Mouse (Mus musculus) midbrain, embryonic 12.5 days (tissue): ENCODE measurements around the gene Aldh16a1. TPM values are rescaled to one million over a fixed set of nuclear protein-coding genes. Genes with fewer than 3 reads are reported as not detected.
"Not testable (repeated sequence)": the region's sequence is repeated elsewhere in the genome, so short reads cannot be mapped to it uniquely, and the experiment has no call there.

Source experiments
- ATAC-seq: fragments of 200-750 bp; cut with Nextera tagmentation; 2 replicates; pipeline ENCODE4 v1.8.0; 2017; ENCODE audit warnings: low read depth, moderate TSS enrichment, moderate library complexity; ENCODE audit not compliant: low FRiP score
- H3K27ac ChIP-seq: fragments of 300-500 bp; sonication (generic); replicated peaks from 2 replicates; pipeline ENCODE4 v1.5.1; 2016; ENCODE audit warnings: mild to moderate bottlenecking
- H3K27me3 ChIP-seq: fragments of 300-500 bp; sonication (generic); 2 replicates; pipeline ENCODE4 v1.6.1; 2016; ENCODE audit warnings: mild to moderate bottlenecking
- H3K36me3 ChIP-seq: fragments of 300-500 bp; sonication (generic); 2 replicates; pipeline ENCODE4 v1.6.1; 2016
- H3K4me1 ChIP-seq: fragments of 300-500 bp; sonication (generic); 2 replicates; pipeline ENCODE4 v1.6.1; 2016
- H3K4me2 ChIP-seq: fragments of 300-500 bp; sonication (generic); replicated peaks from 2 replicates; pipeline ENCODE4 v1.6.1; 2016; ENCODE audit warnings: mild to moderate bottlenecking, moderate library complexity
- H3K4me3 ChIP-seq: fragments of 300-500 bp; sonication (generic); 2 replicates; pipeline ENCODE4 v1.5.1; 2016; ENCODE audit warnings: mild to moderate bottlenecking
- H3K9ac ChIP-seq: fragments of 300-500 bp; sonication (generic); replicated peaks from 2 replicates; pipeline ENCODE4 v1.6.1; 2016; ENCODE audit warnings: mild to moderate bottlenecking, moderate library complexity
- H3K9me3 ChIP-seq: fragments of 300-500 bp; sonication (generic); 2 replicates; pipeline ENCODE4 v1.6.1; 2016; ENCODE audit warnings: mild to moderate bottlenecking
- WGBS: fragments of 180-500 bp; shearing (Covaris S2); methylation state at CpG from one replicate; pipeline ENCODE4 v1.1.7; 2016; 5-methylcytosine and 5-hydroxymethylcytosine counted together
- polyA plus RNA-seq: library from polyadenylated mRNA; unstranded; fragments of >200 nt; fragmentation: Nextera tagmentation; extraction: Ambion mirVana; gene quantifications from 2 replicates; pipeline ENCODE4 v1.2.1, GENCODE M21; 2016

Aldh16a1 gene
- polyA plus RNA-seq, 1 experiment from 2014 or later = 38.0 TPM

- peak overlapping the region; percentile 69 for H3K4me3 ChIP-seq
- ATAC-seq = no peak
- H3K27ac ChIP-seq = peak overlapping the region; percentile 93
- peak overlapping the region; percentile 78 for H3K4me2 ChIP-seq
- no peaks in the 10 kb centered on the region for H3K27me3 ChIP-seq
- H3K9me3 ChIP-seq = no peaks in the 10 kb centered on the region
- 6% methylated on average over 5 of the region's 5 CpGs for WGBS
- H3K9ac ChIP-seq = peak overlapping the region; percentile 86
- 0 out of 2 replicates have a peak, but pooled peaks cover 8% of the 10 kb centered on the region for H3K36me3 ChIP-seq
- peaks cover 22% of the 10 kb centered on the region for H3K4me1 ChIP-seq
Measured at GRCm38 (mm10) chr7:45153586-45153985, 798 bp downstream of the Aldh16a1 start.

- not testable (repeated sequence) for H3K9me3 ChIP-seq, H3K36me3 ChIP-seq, H3K27ac ChIP-seq, ATAC-seq, H3K27me3 ChIP-seq, H3K9ac ChIP-seq, H3K4me3 ChIP-seq
- Histone ChIP-seq H3K4me1 (peaks cover 22% of the 10 kb centered on the region), H3K4me2 (peak overlapping the region; percentile 78; the same call in 1 of the 2 replicates)
- WGBS = 92% methylated on average over 2 of the region's 2 CpGs
Measured at GRCm38 (mm10) chr7:45153052-45153451, 1.3 kb downstream of the Aldh16a1 start.

GRCm38 (mm10) chr7:45151303-45151702 lies 3.1 kb downstream of the Aldh16a1 start:
- Histone ChIP-seq H3K4me1 (peaks cover 22% of the 10 kb centered on the region), H3K36me3 (no peaks in the 10 kb centered on the region), H3K9me3 (no peaks in the 10 kb centered on the region), H3K4me2 (no peak overlapping the region), H3K27ac (no peak overlapping the region; the same call in 1 of the 2 replicates), H3K4me3 (no peak overlapping the region), H3K9ac (no peak overlapping the region), H3K27me3 (no peaks in the 10 kb centered on the region)
- ATAC-seq = no peak
- 68% methylated on average over 11 of the region's 11 CpGs for WGBS

GRCm38 (mm10) chr7:45150321-45150720 lies 4.1 kb downstream of the Aldh16a1 start:
- Histone ChIP-seq H3K27ac (no peak overlapping the region; the same call in 1 of the 2 replicates), H3K9ac (peak overlapping the region; percentile 17; the same call in 1 of the 2 replicates)

GRCm38 (mm10) chr7:45149545-45149944 lies 4.8 kb downstream of the Aldh16a1 start:
- no peak for ATAC-seq
- peaks cover 15% of the 10 kb centered on the region for H3K36me3 ChIP-seq
- no peak overlapping the region for H3K4me3 ChIP-seq
- H3K4me1 ChIP-seq = peaks cover 15% of the 10 kb centered on the region
- no peak overlapping the region for H3K27ac ChIP-seq
- H3K9ac ChIP-seq = no peak overlapping the region
- no peaks in the 10 kb centered on the region for H3K9me3 ChIP-seq
- no peak overlapping the region for H3K4me2 ChIP-seq
- 24% methylated on average over 6 of the region's 6 CpGs for WGBS
- no peaks in the 10 kb centered on the region for H3K27me3 ChIP-seq

More at GRCm38 (mm10) chr7:45150321-45150720, 4.1 kb downstream of the Aldh16a1 start:
- Histone ChIP-seq H3K27me3 (no peaks in the 10 kb centered on the region), H3K9me3 (no peaks in the 10 kb centered on the region), H3K4me1 (peaks cover 21% of the 10 kb centered on the region), H3K36me3 (0 out of 2 replicates have a peak, but pooled peaks cover 7% of the 10 kb centered on the region), H3K4me2 (no peak overlapping the region), H3K4me3 (no peak overlapping the region)
- 68% methylated on average over 4 of the region's 4 CpGs for WGBS
- ATAC-seq = no peak

- 65% methylated on average over 4 of the region's 4 CpGs for WGBS
- no peak overlapping the region for H3K4me3 ChIP-seq
- no peak overlapping the region for H3K27ac ChIP-seq
- 0 out of 2 replicates have a peak overlapping the region, but pooled peaks have one; percentile 11 for H3K9ac ChIP-seq
- peaks cover 24% of the 10 kb centered on the region for H3K36me3 ChIP-seq
- ATAC-seq = no peak
- no peak overlapping the region for H3K4me2 ChIP-seq
- no peaks in the 10 kb centered on the region for H3K27me3 ChIP-seq
- peaks cover 14% of the 10 kb centered on the region for H3K4me1 ChIP-seq
- no peaks in the 10 kb centered on the region for H3K9me3 ChIP-seq
Measured at GRCm38 (mm10) chr7:45148534-45149098, 5.8 kb downstream of the Aldh16a1 start.

GRCm38 (mm10) chr7:45147899-45148298 lies 6.5 kb downstream of the Aldh16a1 start:
- ATAC-seq = no peak
- Histone ChIP-seq H3K9ac (no peak overlapping the region), H3K27me3 (no peaks in the 10 kb centered on the region), H3K36me3 (peaks cover 30% of the 10 kb centered on the region), H3K4me1 (peaks cover 9% of the 10 kb centered on the region; the same call in 1 of the 2 replicates), H3K4me3 (no peak overlapping the region), H3K27ac (no peak overlapping the region), H3K4me2 (no peak overlapping the region), H3K9me3 (no peaks in the 10 kb centered on the region)
- WGBS = 94% methylated on average over 11 of the region's 11 CpGs

- Histone ChIP-seq H3K27ac (no peak overlapping the region), H3K4me2 (no peak overlapping the region), H3K36me3 (peaks cover 36% of the 10 kb centered on the region), H3K4me1 (peaks cover 9% of the 10 kb centered on the region; the same call in 1 of the 2 replicates), H3K27me3 (no peaks in the 10 kb centered on the region), H3K4me3 (no peak overlapping the region), H3K9ac (no peak overlapping the region), H3K9me3 (no peaks in the 10 kb centered on the region)
- 95% methylated on average over 11 of the region's 11 CpGs for WGBS
- ATAC-seq = no peak
Measured at GRCm38 (mm10) chr7:45147267-45147666, 7.1 kb downstream of the Aldh16a1 start.

GRCm38 (mm10) chr7:45145460-45145859 lies 8.9 kb downstream of the Aldh16a1 start:
- H3K4me1 ChIP-seq = peaks cover 4% of the 10 kb centered on the region; the same call in 1 of the 2 replicates
- no peaks in the 10 kb centered on the region for H3K27me3 ChIP-seq
- H3K4me2 ChIP-seq = no peak overlapping the region
- peaks cover 48% of the 10 kb centered on the region for H3K36me3 ChIP-seq
- 0 out of 2 replicates have a peak overlapping the region, but pooled peaks have one; percentile 7 for H3K9ac ChIP-seq
- no peaks in the 10 kb centered on the region for H3K9me3 ChIP-seq
- WGBS = 96% methylated on average over 8 of the region's 8 CpGs
- ATAC-seq = no peak
- no peak overlapping the region for H3K27ac ChIP-seq
- H3K4me3 ChIP-seq = no peak overlapping the region

GRCm38 (mm10) chr7:45144368-45145174 lies 9.8 kb downstream of the Aldh16a1 start:
- Histone ChIP-seq H3K27me3 (no peaks in the 10 kb centered on the region), H3K27ac (no peak overlapping the region), H3K9ac (no peak overlapping the region), H3K4me2 (no peak overlapping the region), H3K4me3 (no peak overlapping the region), H3K9me3 (no peaks in the 10 kb centered on the region), H3K4me1 (peaks cover 1% of the 10 kb centered on the region; the same call in 1 of the 2 replicates), H3K36me3 (peaks cover 48% of the 10 kb centered on the region)
- WGBS = 90% methylated on average over 13 of the region's 13 CpGs
- no peak for ATAC-seq

- Histone ChIP-seq H3K36me3 (peaks cover 48% of the 10 kb centered on the region), H3K4me2 (no peak overlapping the region), H3K27ac (no peak overlapping the region), H3K9me3 (no peaks in the 10 kb centered on the region), H3K4me3 (no peak overlapping the region), H3K4me1 (no peaks in the 10 kb centered on the region), H3K27me3 (peaks cover 8% of the 10 kb centered on the region), H3K9ac (no peak overlapping the region)
- 86% methylated on average over 5 of the region's 5 CpGs for WGBS
- ATAC-seq = no peak
Measured at GRCm38 (mm10) chr7:45141914-45142313, 12.5 kb downstream of the Aldh16a1 start.

GRCm38 (mm10) chr7:45141319-45141718 lies 13.1 kb downstream of the Aldh16a1 start:
- no peak for ATAC-seq
- no peak overlapping the region for H3K4me3 ChIP-seq
- H3K27ac ChIP-seq = no peak overlapping the region
- H3K36me3 ChIP-seq = peaks cover 48% of the 10 kb centered on the region
- peaks cover 9% of the 10 kb centered on the region for H3K27me3 ChIP-seq
- 85% methylated on average over 3 of the region's 3 CpGs for WGBS
- 0 out of 2 replicates have a peak, but pooled peaks cover 2% of the 10 kb centered on the region for H3K4me1 ChIP-seq
- H3K4me2 ChIP-seq = no peak overlapping the region
- no peak overlapping the region; the same call in 1 of the 2 replicates for H3K9ac ChIP-seq
- H3K9me3 ChIP-seq = no peaks in the 10 kb centered on the region
